Mouse (Mus musculus) brain, adult 2 months (tissue): ENCODE data around the gene Slc39a10.

Source experiments
- DNase-seq: peaks from one replicate; pipeline ENCODE4 v3.0.0; 2011; ENCODE audit warnings: low read depth, low spot score

The Slc39a10 gene

GRCm38 (mm10) chr1:46892752-46893151, at the start of gene Slc39a10:
Gene Slc39a10, minus strand, starts transcription at chr1:46892852.
- no peak for DNase-seq

GRCm38 (mm10) chr1:46939295-46939694, 46.6 kb upstream of the Slc39a10 start:
- no peak for DNase-seq

- peak; percentile 87 for DNase-seq
Measured at GRCm38 (mm10) chr1:46937641-46938040, 45.0 kb upstream of the Slc39a10 start.

GRCm38 (mm10) chr1:46927104-46927503, 34.5 kb upstream of the Slc39a10 start:
- no peak for DNase-seq

GRCm38 (mm10) chr1:46926239-46926638, 33.6 kb upstream of the Slc39a10 start:
- DNase-seq: no peak

- peak; percentile 41 for DNase-seq
Measured at GRCm38 (mm10) chr1:46924992-46925391, 32.3 kb upstream of the Slc39a10 start.

- DNase-seq: no peak
Measured at GRCm38 (mm10) chr1:46922904-46923303, 30.3 kb upstream of the Slc39a10 start.

GRCm38 (mm10) chr1:46921630-46922029, 29.0 kb upstream of the Slc39a10 start:
- no peak for DNase-seq

GRCm38 (mm10) chr1:46916237-46916636, 23.6 kb upstream of the Slc39a10 start:
- no peak for DNase-seq

- DNase-seq: no peak
Measured at GRCm38 (mm10) chr1:46914349-46914748, 21.7 kb upstream of the Slc39a10 start.

- DNase-seq: peak; percentile 57
Measured at GRCm38 (mm10) chr1:46912506-46913156, 20.0 kb upstream of the Slc39a10 start.

GRCm38 (mm10) chr1:46910154-46910553, 17.5 kb upstream of the Slc39a10 start:
- no peak for DNase-seq

GRCm38 (mm10) chr1:46905706-46906105, 13.1 kb upstream of the Slc39a10 start:
- DNase-seq: peak; percentile 37

- no peak for DNase-seq
Measured at GRCm38 (mm10) chr1:46902102-46902683, 9.5 kb upstream of the Slc39a10 start.

GRCm38 (mm10) chr1:46894281-46894842, 1.7 kb upstream of the Slc39a10 start:
- no peak for DNase-seq

GRCm38 (mm10) chr1:46888726-46889125, 3.9 kb downstream of the Slc39a10 start:
- no peak for DNase-seq

- DNase-seq: no peak
Measured at GRCm38 (mm10) chr1:46888324-46888723, 4.3 kb downstream of the Slc39a10 start.

- DNase-seq: no peak
Measured at GRCm38 (mm10) chr1:46887908-46888307, 4.7 kb downstream of the Slc39a10 start.

- peak; percentile 55 for DNase-seq
Measured at GRCm38 (mm10) chr1:46886091-46886490, 6.6 kb downstream of the Slc39a10 start.

GRCm38 (mm10) chr1:46885231-46885630, 7.4 kb downstream of the Slc39a10 start:
- no peak for DNase-seq

GRCm38 (mm10) chr1:46879951-46880350, 12.7 kb downstream of the Slc39a10 start:
- no peak for DNase-seq

- DNase-seq: no peak
Measured at GRCm38 (mm10) chr1:46873770-46874169, 18.9 kb downstream of the Slc39a10 start.

GRCm38 (mm10) chr1:46869788-46870187, 22.9 kb downstream of the Slc39a10 start:
- DNase-seq: no peak
